Mouse (Mus musculus): ENCODE results near the gene B830017H08Rik. TPM values are rescaled to one million over a fixed set of nuclear protein-coding genes. Genes with fewer than 3 reads are reported as not detected.

The B830017H08Rik gene
- polyA plus RNA-seq, 1 experiment from 2014 or later, result not detected

DNA sequence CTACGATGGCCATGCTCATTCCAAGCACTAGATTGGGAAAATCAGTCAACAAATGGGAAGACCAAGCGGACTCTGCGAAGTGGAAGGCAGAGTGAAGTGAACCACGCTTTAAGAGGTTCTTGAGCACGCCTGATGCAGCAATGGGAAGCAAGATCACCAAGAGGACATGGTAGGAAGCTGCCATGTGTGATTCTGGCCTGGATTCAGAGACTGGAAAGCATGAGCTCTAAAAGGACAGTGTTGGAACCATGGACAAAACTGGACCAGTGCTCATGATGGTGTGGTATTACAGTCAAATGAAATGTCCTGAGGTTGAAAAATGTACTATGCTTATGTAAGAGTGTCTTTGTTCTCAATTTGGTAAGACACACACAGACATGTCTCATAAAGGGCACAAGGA, 18.4 kb downstream of the B830017H08Rik start:
- 96% methylated on average over 5 of the region's 5 CpGs for WGBS
- no peaks in the 10 kb centered on the region for H3K9me3 ChIP-seq (ENCODE audit: control insufficient read depth)
- H3K4me3 ChIP-seq (ENCODE audit: low read depth, low read length), result no peak overlapping the region
- no peaks in the 10 kb centered on the region for H3K4me1 ChIP-seq (replicated peaks; ENCODE audit: control insufficient read depth, insufficient read depth, low read length)
- H3K4me2 ChIP-seq (replicated peaks; ENCODE audit: low read depth), result no peak overlapping the region
- TF ChIP-seq CTCF (IDR thresholded peaks at IDR 0.05; ENCODE audit: low read depth), result no peak
- ATAC-seq, result no peak
- peaks cover 84% of the 10 kb centered on the region for H3K36me3 ChIP-seq (ENCODE audit: control insufficient read depth, insufficient read depth)
- no peak overlapping the region for H3K9ac ChIP-seq (ENCODE audit: low read depth, low read length)
- H3K27me3 ChIP-seq (replicated peaks; ENCODE audit: control insufficient read depth, insufficient read depth, low read length), result no peaks in the 10 kb centered on the region
- H3K27ac ChIP-seq (ENCODE audit: low read depth, low read length), result no peak overlapping the region

DNA sequence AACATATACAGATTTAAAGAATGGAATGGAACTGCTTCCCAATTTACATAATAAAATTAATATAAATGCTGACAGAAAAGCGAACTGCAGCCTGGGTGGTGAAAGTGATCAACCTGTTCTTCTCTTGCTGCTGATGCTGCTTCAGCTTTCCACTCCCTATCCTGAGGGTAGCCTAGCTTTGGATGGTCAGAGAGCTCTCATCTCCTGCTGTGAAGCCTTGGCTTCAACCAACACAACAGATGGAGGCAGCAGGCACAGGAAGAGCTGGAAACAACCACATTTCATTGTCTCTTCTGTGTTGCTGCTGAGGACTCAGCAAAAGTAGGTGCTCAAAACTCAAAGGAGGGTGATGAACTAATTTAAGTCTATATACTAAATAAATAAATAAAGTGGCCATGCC, 18.9 kb downstream of the B830017H08Rik start:
- no peak overlapping the region for H3K4me2 ChIP-seq (replicated peaks; ENCODE audit: low read depth)

DNA sequence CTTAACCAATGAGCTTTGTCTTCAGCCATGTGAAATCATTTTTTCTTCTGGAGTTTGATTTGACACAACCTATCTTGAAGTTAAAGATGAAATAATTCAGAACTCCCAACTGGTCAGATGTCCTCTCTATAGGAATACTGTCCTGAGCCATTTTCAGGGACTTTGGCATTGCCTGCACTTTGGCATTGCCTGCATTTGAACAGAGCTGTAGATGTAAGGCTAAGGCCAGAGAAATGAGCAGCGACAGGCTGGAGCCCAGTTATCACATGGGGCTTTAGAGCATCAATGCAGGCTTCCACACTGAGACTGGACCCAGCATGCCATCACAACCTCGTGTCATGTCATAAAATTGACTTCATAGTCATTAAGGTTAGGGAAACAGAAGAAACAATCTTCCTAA, 20.3 kb downstream of the B830017H08Rik start:
- Histone ChIP-seq H3K9ac (ENCODE audit: low read depth, low read length) (no peak overlapping the region), H3K9me3 (ENCODE audit: control insufficient read depth) (no peaks in the 10 kb centered on the region), H3K4me1 (replicated peaks; ENCODE audit: control insufficient read depth, insufficient read depth, low read length) (no peaks in the 10 kb centered on the region), H3K27me3 (replicated peaks; ENCODE audit: control insufficient read depth, insufficient read depth, low read length) (no peaks in the 10 kb centered on the region), H3K36me3 (ENCODE audit: control insufficient read depth, insufficient read depth) (peaks cover 88% of the 10 kb centered on the region), H3K4me3 (ENCODE audit: low read depth, low read length) (no peak overlapping the region), H3K4me2 (replicated peaks; ENCODE audit: low read depth) (no peak overlapping the region), H3K27ac (ENCODE audit: low read depth, low read length) (no peak overlapping the region)
- WGBS, result 83% methylated on average over 2 of the region's 2 CpGs
- no peak for TF ChIP-seq CTCF (IDR thresholded peaks at IDR 0.05; ENCODE audit: low read depth)
- ATAC-seq, result no peak

More for the DNA sequence above, 18.9 kb downstream of the B830017H08Rik start:
- no peak for ATAC-seq
- 100% methylated on average over 1 of the region's 1 CpGs for WGBS
- H3K27ac ChIP-seq (ENCODE audit: low read depth, low read length), result no peak overlapping the region
- TF ChIP-seq CTCF (IDR thresholded peaks at IDR 0.05; ENCODE audit: low read depth), result no peak
- no peaks in the 10 kb centered on the region for H3K9me3 ChIP-seq (ENCODE audit: control insufficient read depth)
- H3K9ac ChIP-seq (ENCODE audit: low read depth, low read length), result no peak overlapping the region
- H3K36me3 ChIP-seq (ENCODE audit: control insufficient read depth, insufficient read depth), result peaks cover 85% of the 10 kb centered on the region
- H3K27me3 ChIP-seq (replicated peaks; ENCODE audit: control insufficient read depth, insufficient read depth, low read length), result no peaks in the 10 kb centered on the region
- H3K4me1 ChIP-seq (replicated peaks; ENCODE audit: control insufficient read depth, insufficient read depth, low read length), result no peaks in the 10 kb centered on the region
- H3K4me3 ChIP-seq (ENCODE audit: low read depth, low read length), result no peak overlapping the region

DNA sequence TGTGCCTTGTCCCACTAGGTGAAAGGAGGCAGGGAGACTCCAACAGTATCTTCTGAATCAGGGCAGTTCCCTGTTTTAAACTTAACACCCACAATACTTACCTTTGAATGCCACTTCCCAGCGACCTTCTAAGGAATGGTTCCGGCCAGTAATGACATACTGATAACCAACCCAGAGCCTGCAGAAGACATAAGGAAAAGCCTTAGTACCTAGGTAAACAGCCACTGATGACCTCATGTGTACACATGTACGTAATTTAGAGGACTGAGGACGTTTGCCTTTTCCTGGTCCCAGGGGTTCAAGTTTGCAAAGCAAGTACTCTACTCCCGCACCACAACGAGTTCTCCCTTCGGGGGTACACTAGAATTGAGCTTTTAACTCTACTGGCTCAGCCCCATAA, 24.2 kb downstream of the B830017H08Rik start:
- WGBS, result 74% methylated on average over 7 of the region's 7 CpGs
- Histone ChIP-seq H3K27ac (ENCODE audit: low read depth, low read length) (peak overlapping the region; percentile 41; the same call in 1 of the 2 replicates), H3K9ac (ENCODE audit: low read depth, low read length) (no peak overlapping the region), H3K4me2 (replicated peaks; ENCODE audit: low read depth) (no peak overlapping the region), H3K36me3 (ENCODE audit: control insufficient read depth, insufficient read depth) (peaks cover 70% of the 10 kb centered on the region), H3K4me1 (replicated peaks; ENCODE audit: control insufficient read depth, insufficient read depth, low read length) (no peaks in the 10 kb centered on the region), H3K27me3 (replicated peaks; ENCODE audit: control insufficient read depth, insufficient read depth, low read length) (no peaks in the 10 kb centered on the region), H3K9me3 (ENCODE audit: control insufficient read depth) (no peaks in the 10 kb centered on the region), H3K4me3 (ENCODE audit: low read depth, low read length) (no peak overlapping the region)
- no peak for ATAC-seq
- no peak for TF ChIP-seq CTCF (IDR thresholded peaks at IDR 0.05; ENCODE audit: low read depth)

DNA sequence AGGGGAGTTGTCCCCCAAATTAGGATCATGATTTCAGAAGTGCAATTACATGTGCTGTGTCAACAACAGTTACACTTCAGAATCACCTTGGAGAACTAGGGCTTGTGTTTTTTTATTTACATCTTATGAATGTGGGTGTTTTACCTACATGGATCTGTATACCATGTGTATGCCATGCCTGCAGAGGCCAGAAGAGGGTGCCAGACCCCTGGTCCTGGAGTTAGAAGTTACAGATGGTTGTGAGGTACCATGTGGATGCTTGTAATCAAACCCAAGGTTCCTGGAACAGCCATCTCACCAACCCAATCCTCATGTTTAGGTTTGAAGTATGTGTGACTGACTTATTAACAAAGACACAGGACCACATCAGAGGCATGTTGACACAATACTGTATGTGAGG, 25.7 kb downstream of the B830017H08Rik start:
- Histone ChIP-seq H3K4me2 (replicated peaks; ENCODE audit: low read depth) (no peak overlapping the region), H3K4me1 (replicated peaks; ENCODE audit: control insufficient read depth, insufficient read depth, low read length) (no peaks in the 10 kb centered on the region), H3K9me3 (ENCODE audit: control insufficient read depth) (no peaks in the 10 kb centered on the region), H3K4me3 (ENCODE audit: low read depth, low read length) (no peak overlapping the region), H3K27ac (ENCODE audit: low read depth, low read length) (no peak overlapping the region), H3K36me3 (ENCODE audit: control insufficient read depth, insufficient read depth) (peaks cover 59% of the 10 kb centered on the region), H3K9ac (ENCODE audit: low read depth, low read length) (no peak overlapping the region), H3K27me3 (replicated peaks; ENCODE audit: control insufficient read depth, insufficient read depth, low read length) (no peaks in the 10 kb centered on the region)
- ATAC-seq, result no peak
- peak; percentile 87 for TF ChIP-seq CTCF (IDR thresholded peaks at IDR 0.05; ENCODE audit: low read depth)

DNA sequence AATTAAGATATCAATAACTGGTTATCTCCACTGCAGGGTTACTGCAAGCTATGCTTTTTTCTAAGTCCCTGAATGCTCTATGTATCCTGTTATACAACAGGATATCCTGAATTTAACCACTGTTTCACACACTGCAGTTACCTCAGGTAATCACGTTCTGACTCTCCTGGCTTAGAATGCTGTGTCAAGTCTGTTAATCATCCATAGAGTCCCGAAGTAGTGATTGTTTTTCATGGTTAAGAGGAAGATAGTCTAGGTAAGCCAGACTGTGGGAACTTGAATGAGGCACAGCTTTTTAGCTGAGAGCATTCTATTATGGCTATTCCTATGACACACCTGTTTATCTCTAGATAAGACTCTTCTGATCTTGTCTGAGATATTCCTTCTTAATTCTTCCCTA, 32.4 kb downstream of the B830017H08Rik start:
- Histone ChIP-seq H3K9me3 (ENCODE audit: control insufficient read depth) (no peaks in the 10 kb centered on the region), H3K4me3 (ENCODE audit: low read depth, low read length) (no peak overlapping the region), H3K27me3 (replicated peaks; ENCODE audit: control insufficient read depth, insufficient read depth, low read length) (no peaks in the 10 kb centered on the region), H3K4me1 (replicated peaks; ENCODE audit: control insufficient read depth, insufficient read depth, low read length) (0 out of 2 replicates have a peak, but pooled peaks cover 2% of the 10 kb centered on the region), H3K9ac (ENCODE audit: low read depth, low read length) (no peak overlapping the region), H3K27ac (ENCODE audit: low read depth, low read length) (no peak overlapping the region), H3K4me2 (replicated peaks; ENCODE audit: low read depth) (no peak overlapping the region), H3K36me3 (ENCODE audit: control insufficient read depth, insufficient read depth) (peaks cover 10% of the 10 kb centered on the region; the same call in 1 of the 2 replicates)
- WGBS, result 37% methylated on average over 2 of the region's 2 CpGs
- peak; percentile 56 for ATAC-seq
- TF ChIP-seq CTCF (IDR thresholded peaks at IDR 0.05; ENCODE audit: low read depth), result no peak

DNA sequence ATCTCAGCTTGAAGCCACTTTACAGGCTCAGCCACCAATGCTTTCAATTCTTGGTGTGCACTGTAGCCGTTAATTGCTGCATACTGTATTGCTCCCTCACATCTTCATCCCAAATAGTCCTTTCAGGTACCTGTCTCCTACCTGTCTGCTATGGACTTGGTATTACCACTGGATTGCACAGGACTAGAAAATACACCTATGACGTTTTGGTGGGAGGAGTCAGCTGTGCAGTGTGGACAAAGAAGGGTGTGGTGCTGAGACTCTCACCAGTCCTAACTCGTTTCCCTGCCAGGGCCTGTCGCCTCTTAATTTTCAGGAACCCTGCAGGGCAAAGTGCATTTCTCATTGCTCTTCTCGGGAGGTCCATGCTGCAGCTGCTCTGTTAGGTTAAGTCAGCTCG, 32.8 kb downstream of the B830017H08Rik start:
- no peaks in the 10 kb centered on the region for H3K27me3 ChIP-seq (replicated peaks; ENCODE audit: control insufficient read depth, insufficient read depth, low read length)
- peaks cover 11% of the 10 kb centered on the region; the same call in 1 of the 2 replicates for H3K36me3 ChIP-seq (ENCODE audit: control insufficient read depth, insufficient read depth)
- H3K27ac ChIP-seq (ENCODE audit: low read depth, low read length), result no peak overlapping the region
- H3K9ac ChIP-seq (ENCODE audit: low read depth, low read length), result no peak overlapping the region
- no peak for TF ChIP-seq CTCF (IDR thresholded peaks at IDR 0.05; ENCODE audit: low read depth)
- H3K4me1 ChIP-seq (replicated peaks; ENCODE audit: control insufficient read depth, insufficient read depth, low read length), result 0 out of 2 replicates have a peak, but pooled peaks cover 2% of the 10 kb centered on the region
- ATAC-seq, result peak; percentile 92
- 37% methylated on average over 6 of the region's 6 CpGs for WGBS
- no peak overlapping the region for H3K4me2 ChIP-seq (replicated peaks; ENCODE audit: low read depth)
- no peaks in the 10 kb centered on the region for H3K9me3 ChIP-seq (ENCODE audit: control insufficient read depth)
- no peak overlapping the region for H3K4me3 ChIP-seq (ENCODE audit: low read depth, low read length)

Data from intestine, postnatal 0 days (tissue).